Mouse (Mus musculus): ENCODE data around the gene Gm30737. TPM values are rescaled to one million over a fixed set of nuclear protein-coding genes. Genes with fewer than 3 reads are reported as not detected.

The Gm30737 gene
- polyA plus RNA-seq (2017; shearing (Covaris generic)): not detected

GRCm38 (mm10) chrY:14400410-14400809 is at the start of gene Gm30737:
Gene Gm30737 (plus strand): TSS chrY:14400710.

